Mouse (Mus musculus) kidney, postnatal 14 days (tissue): ENCODE measurements around the gene Atp13a2.

Experiments used
- DNase-seq: peaks from one replicate; pipeline ENCODE4 v3.0.0; 2022; ENCODE audit warnings: mixed read lengths

The Atp13a2 gene

DNA sequence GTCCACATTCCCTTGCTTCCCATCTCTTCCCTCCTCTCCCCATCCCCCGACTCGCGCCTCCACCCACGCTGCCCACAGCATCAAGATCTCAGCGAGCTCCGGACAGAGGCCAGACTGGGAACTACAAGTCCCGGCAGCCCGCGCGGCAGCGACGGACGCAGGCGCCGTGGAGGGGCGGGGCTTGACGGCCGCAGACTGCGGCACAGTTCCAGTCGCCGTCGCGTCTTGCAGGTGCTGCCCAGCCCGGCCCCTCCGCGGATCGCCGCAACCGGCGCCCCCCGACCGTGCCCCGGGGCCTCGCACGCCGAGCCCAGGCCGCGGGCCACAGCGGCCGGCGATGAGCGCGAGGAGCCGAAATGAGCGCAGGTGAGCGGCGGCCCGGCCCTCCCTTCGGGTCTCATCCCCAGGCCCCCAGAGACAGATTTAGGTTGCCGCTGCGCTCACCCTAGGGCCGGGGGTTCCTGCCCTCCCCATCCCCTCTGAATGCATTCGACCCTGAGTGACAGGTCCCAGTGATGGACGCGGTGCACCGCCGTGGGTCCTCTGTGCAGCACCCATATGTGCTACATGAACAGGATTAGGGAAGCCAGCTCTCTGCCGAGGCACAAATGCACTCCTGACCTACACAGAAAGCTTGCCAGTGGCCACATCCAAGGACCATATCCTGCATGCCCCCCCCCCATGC is at the start of gene Atp13a2:
Gene Atp13a2 (plus strand): TSS at position 163 of the 685 bp plus-strand sequence.
- DNase-seq = peak; percentile 94

- DNase-seq = no peak
Observed at GRCm38 (mm10) chr4:140944356-140944755, 42.3 kb upstream of the Atp13a2 start.

GRCm38 (mm10) chr4:140944961-140945442 is 41.7 kb upstream of the Atp13a2 start:
- DNase-seq = no peak

DNA sequence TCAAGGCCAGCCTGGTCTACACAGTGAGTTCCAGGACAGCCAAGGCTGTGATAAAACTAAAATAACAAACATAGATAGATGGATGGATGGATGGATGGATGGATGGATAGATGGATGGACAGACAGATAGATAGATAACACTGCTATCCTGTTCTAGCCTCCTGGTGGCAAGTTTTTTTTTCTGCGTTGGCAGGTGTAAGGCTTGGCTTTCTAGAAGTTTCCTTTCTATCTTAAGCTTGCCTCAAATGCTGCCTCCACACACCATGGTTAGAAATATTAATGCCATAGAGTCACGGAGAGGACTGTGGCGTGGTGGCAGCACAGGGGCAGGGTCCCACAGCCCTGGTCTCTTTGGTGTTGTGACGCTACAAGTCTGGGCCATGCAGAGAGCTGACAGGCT is 41.1 kb upstream of the Atp13a2 start:
- no peak for DNase-seq

GRCm38 (mm10) chr4:140946048-140946447 is 40.6 kb upstream of the Atp13a2 start:
- no peak for DNase-seq

DNA sequence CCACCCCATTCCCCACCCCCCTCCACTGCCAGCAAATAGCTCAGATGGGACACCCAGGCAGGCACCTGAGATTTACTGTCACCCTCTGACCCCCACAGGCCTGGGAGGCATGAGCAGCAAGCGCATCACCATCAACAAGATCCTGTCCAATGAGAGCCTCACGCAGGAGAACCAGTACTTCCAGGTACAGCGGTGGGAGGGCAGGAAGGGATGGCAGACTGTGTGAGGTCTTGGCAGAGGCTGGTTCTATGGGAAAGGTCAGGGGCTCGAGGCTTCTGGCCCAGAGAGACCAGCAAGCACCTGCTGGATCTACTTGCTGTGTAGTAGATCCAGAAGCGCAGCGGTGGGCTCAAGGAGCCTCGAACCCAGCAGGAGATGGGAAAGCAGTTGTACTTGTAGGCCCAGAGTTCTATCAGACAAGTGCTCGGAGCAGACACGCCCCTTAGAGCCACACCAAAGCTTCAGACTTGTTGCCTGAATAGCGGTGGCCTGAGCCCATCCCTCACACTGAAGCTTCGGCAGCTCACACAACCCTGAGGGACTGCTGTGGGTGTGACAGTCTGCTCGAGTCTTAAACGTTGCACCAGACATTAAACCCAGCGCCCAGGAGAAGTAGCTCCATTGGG is 40.0 kb upstream of the Atp13a2 start:
- DNase-seq = no peak

- DNase-seq = no peak
Observed at GRCm38 (mm10) chr4:140947487-140948440, 38.9 kb upstream of the Atp13a2 start.

- peak; percentile 62 for DNase-seq
Observed at GRCm38 (mm10) chr4:140948481-140948880, 38.2 kb upstream of the Atp13a2 start.

DNA sequence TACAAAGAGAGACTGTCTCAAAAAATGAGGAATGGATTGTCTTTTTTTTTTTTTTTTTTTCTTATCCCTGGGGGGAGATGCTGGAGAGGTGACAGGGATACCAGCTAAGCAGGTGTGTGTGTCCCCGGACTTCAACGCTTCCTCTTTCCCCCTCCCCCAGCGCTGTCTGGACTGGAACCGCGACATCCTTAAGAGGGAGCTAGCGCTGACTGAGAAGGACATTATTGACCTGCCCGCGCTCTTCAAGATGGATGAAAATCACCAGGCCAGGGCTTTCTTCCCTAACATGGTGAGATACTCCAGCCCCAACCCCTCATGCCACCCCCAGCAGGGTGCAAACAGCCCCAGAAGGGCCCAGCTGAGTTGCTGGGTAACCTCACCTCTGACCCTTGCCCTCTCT is 37.6 kb upstream of the Atp13a2 start:
- no peak for DNase-seq

DNA sequence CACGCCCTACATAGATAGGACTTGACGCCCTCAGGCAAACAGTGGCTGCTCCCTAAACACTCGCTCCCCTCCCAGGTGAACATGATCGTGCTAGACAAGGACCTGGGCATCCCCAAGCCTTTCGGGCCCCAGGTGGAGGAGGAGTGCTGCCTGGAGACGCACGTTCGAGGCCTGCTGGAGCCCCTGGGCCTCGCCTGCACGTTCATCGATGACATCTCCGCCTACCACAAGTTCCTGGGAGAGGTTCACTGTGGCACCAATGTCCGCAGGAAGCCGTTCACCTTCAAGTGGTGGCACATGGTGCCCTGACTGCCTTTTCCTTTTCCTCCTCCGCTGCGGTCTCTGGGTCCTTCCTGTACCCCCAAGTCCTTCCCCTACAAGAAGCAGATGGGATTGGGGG is 37.1 kb upstream of the Atp13a2 start:
- no peak for DNase-seq

DNA sequence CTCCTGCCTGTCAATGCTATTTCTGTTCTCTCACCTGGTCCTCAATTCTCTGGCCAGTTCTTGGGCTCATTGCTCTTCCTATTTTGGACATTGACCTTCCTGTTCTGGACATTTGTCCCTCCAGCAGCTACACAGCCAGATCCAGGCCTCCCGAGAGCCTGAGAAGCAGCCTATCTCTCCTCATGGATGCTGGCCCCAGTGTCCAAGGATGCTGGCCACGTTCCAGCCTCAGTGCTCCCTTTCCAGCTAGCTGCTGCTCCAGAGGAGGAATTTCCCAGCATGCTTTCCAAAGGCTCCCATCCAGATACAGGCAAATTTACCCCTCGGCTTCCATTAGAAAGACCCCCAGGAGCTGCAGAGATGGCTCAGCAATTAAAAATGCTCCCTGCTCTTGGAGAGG is 36.1 kb upstream of the Atp13a2 start:
- DNase-seq = peak; percentile 42

DNA sequence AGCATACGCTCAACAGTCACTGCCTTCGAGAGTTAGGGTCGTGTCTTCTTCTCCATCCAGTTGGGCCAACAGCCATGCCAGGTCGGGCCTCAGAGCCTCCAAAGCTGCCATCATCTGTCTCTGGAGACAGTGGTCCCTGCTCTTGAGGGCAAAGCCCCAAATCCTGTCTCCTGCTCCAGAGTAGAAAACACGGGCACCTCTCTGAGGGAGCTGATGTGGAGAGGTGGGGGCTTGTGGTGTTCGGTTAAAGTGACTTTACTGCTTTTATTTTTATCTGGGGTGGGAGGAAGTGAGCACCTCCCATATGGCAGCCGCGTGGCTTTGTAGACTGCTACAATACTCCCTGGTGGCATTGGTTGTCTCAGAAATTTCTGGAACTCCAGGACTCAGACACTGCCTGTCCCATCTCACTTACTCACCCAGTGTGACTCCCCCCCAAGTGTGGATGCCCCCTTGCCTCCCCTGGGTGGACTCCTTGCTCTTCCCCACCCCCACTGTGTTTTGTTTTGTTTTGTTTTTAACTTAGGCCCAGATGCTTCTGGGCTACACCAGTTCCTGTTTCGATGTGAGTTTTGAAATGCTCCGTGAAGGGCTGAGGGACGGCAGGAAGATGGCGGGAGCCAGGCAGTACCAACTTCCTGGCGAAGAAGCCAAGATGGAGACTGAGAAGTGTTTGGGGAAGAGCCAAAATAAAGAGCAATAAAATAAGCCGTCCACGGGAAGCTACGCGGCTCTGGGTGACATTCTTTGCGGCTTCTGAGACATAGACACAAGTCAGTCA is 34.6 kb upstream of the Atp13a2 start:
- no peak for DNase-seq

- no peak for DNase-seq
Observed at GRCm38 (mm10) chr4:140957131-140957702, 29.5 kb upstream of the Atp13a2 start.

- peak; percentile 79 for DNase-seq
Observed at GRCm38 (mm10) chr4:140957725-140958124, 28.9 kb upstream of the Atp13a2 start.

DNA sequence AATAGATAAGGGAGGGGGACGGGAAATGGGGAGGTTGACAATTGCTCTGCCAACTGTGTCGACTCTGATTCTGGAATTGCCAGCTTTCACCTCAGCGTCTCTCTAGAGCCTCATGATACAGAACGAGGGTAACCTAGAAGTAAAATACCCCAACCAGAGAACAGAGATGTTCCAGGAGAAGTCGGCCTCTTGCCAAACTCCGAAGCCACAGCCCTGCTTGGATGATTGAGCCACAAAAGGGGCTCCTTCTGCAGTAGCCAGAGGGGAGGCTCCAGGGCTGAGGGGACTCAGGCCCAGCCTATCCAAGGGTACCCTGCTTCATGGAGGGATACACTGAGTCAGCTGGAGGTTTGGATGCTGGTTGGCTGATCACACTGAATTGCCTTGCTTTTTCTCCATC is 28.4 kb upstream of the Atp13a2 start:
- DNase-seq = no peak

- no peak for DNase-seq
Observed at GRCm38 (mm10) chr4:140959128-140959679, 27.5 kb upstream of the Atp13a2 start.

DNA sequence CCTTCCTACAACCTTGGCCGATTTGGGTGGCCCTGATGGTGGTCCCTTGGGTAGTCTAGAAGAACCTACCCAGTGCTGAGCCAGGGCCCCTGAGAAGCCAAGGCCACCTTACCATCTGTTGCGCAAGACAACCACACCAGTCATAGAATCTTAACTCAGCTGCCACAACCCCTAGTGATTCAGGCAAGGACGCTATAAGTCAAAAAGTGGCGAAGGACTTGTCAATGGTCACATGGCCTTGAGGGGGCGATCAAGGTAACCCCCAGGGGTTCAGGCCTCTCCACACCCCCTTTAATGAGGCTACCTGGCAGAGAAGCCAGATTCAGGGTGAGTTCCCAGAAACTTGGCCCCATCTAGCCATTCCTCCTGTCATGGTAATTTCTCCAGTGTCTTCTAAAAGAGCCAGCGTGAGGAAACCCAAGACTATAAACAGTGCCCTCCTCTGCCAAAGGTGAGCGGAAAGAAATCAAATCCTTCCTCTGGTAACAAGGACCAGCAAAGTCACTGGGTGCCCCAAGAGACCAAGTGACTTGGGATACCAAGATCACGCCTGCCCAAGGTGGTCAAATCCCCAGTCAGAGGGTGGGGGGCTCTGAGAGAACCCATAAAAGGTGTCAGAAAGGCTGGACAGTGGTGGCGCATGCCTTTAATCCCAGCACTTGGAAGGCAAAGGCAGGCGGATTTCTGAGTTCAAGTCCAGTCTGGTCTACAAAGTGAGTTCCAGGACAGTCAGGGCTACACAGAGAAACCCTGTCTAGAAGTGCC is 26.8 kb upstream of the Atp13a2 start:
- DNase-seq = no peak

- peak; percentile 99 for DNase-seq
Observed at GRCm38 (mm10) chr4:140960781-140961466, 25.7 kb upstream of the Atp13a2 start, which contains the start of gene Sdhb. Gene Sdhb, plus strand, starts transcription at chr4:140961203.

DNA sequence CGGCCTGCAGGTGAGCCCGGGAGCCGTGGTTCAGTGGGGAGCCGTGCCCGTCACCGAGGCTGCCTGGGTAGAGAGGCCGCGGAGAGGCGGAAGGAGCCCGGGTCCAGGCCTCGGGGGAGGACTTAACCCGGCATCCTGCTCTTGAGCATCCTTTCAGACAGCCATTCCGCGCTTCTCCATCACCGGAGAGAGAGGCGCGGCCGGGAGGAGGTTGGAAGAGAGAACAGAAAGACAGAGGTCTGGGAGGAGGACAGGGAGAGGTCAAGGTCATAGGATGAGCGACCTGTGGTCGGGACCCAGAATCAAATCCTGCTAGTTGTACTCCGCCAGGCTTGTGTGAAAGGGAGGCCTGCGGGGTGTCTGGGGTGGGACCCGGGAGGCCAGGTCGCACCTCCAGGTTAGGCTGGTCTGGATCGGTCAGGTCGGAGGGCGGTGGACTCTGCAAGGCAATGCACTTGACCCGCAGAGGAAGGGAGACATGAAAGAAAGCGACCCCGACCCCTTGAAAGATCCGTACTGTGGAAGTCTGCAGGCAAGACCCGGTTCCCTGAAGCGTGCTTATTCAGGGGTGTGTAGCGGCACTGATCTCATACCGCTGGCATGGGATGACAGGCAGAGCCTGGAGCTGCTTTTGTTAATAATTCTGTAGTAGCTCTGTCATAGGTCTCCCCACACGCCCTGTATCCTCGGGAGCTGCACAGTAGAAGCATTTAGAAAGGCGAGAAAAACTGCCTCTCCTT is 25.0 kb upstream of the Atp13a2 start:
- DNase-seq = no peak
